Mouse (Mus musculus) bone marrow, adult 2 months (tissue): ENCODE results near the gene Ost4. TPM values are rescaled to one million over a fixed set of nuclear protein-coding genes. Genes with fewer than 3 reads are reported as not detected.

ENCODE experiments used
- H3K27ac ChIP-seq: fragments of 200-500 bp; 2 replicates; pipeline ENCODE4 v1.5.1; 2012; ENCODE audit warnings: low read depth, mild to moderate bottlenecking, control low read depth, inconsistent platforms, low read length; ENCODE audit not compliant: control insufficient read depth, poor library complexity, insufficient read depth
- H3K4me1 ChIP-seq: fragments of 200-500 bp; 2 replicates; pipeline ENCODE4 v1.6.1; 2011; ENCODE audit warnings: low read length; ENCODE audit not compliant: control insufficient read depth, insufficient read depth
- H3K4me3 ChIP-seq: fragments of 200-500 bp; replicated peaks from 2 replicates; pipeline ENCODE3; 2011; ENCODE audit warnings: mild to moderate bottlenecking, low read depth, low read length, control low read depth; ENCODE audit not compliant: control insufficient read depth
- CTCF ChIP-seq: fragments of 200-500 bp; IDR thresholded peaks from 2 replicates; pipeline ENCODE4 v1.5.1; 2011; ENCODE audit warnings: low read length, control low read depth; ENCODE audit not compliant: control insufficient read depth, insufficient read depth
- POLR2A ChIP-seq: fragments of 200-500 bp; IDR thresholded peaks from 2 replicates; pipeline ENCODE4 v1.6.1; 2011; ENCODE audit warnings: low read depth, mild to moderate bottlenecking, control low read depth, low read length, borderline replicate concordance; ENCODE audit not compliant: control insufficient read depth
- WGBS: fragments of 180-500 bp; shearing (Covaris S2); methylation state at CpG from one replicate; pipeline ENCODE4 v1.1.7; 2018; 5-methylcytosine and 5-hydroxymethylcytosine counted together
- polyA plus RNA-seq: library from polyadenylated mRNA; stranded (reverse); fragments of >200 nt; gene quantifications from 2 replicates; pipeline ENCODE4 v1.2.4, GENCODE M21; 2011; ENCODE audit warnings: low replicate concordance; ENCODE audit not compliant: missing spikeins, insufficient read depth, insufficient read length

Ost4 gene
- polyA plus RNA-seq, 1 experiment = 148 TPM

DNA sequence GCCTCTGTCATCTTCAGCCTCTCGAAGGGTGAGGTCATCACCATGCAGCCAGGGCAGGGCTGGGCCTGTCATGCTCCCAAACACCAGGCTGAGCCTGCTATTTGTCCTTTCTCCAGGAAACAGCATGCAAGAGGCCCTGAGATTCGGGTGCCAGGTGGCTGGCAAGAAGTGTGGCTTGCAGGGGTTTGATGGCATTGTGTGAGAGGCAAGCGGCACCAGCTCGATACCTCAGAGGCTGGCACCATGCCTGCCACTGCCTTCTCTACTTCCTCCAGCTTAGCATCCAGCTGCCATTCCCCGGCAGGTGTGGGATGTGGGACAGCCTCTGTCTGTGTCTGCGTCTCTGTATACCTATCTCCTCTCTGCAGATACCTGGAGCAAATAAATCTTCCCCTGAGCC is 23.3 kb upstream of the Ost4 start:
- H3K27ac ChIP-seq = no peak overlapping the region
- WGBS = 85% methylated on average over 6 of the region's 6 CpGs

GRCm38 (mm10) chr5:30930121-30930520 is 22.5 kb upstream of the Ost4 start:
- 66% methylated on average over 4 of the region's 4 CpGs for WGBS
- H3K4me1 ChIP-seq = no peaks in the 10 kb centered on the region
- no peak overlapping the region for H3K4me3 ChIP-seq
- no peak for TF ChIP-seq POLR2A
- TF ChIP-seq CTCF = peak; percentile 62; the same call in 1 of the 2 replicates
- H3K27ac ChIP-seq = no peak overlapping the region

More for the DNA sequence above, 23.3 kb upstream of the Ost4 start:
- H3K4me3 ChIP-seq = no peak overlapping the region
- TF ChIP-seq CTCF = no peak
- TF ChIP-seq POLR2A = no peak
- H3K4me1 ChIP-seq = no peaks in the 10 kb centered on the region

GRCm38 (mm10) chr5:30927945-30928529 is 20.4 kb upstream of the Ost4 start:
- 58% methylated on average over 7 of the region's 7 CpGs for WGBS
- TF ChIP-seq CTCF (no peak), POLR2A (no peak)
- Histone ChIP-seq H3K27ac (no peak overlapping the region), H3K4me1 (no peaks in the 10 kb centered on the region), H3K4me3 (no peak overlapping the region)

DNA sequence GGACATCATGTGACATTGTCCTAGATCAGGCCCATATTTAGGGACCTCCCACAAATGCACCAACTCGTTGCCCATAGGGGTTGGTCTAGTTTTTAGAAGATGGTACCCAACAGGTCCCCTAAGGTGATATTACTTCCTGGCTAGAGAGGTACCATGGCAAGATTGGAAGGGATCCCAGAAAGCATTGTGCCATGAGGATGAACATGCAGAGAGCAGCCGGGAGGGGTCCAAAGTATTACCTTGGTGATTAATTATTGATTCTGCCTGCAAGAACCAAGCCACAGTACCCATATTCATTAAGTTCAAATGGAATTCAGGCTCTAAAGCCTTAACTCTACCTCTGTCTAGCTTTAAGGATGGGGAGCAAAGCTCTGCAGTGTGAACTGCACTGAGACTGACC is 18.5 kb upstream of the Ost4 start:
- no peaks in the 10 kb centered on the region; the same call in 1 of the 2 replicates for H3K4me1 ChIP-seq

DNA sequence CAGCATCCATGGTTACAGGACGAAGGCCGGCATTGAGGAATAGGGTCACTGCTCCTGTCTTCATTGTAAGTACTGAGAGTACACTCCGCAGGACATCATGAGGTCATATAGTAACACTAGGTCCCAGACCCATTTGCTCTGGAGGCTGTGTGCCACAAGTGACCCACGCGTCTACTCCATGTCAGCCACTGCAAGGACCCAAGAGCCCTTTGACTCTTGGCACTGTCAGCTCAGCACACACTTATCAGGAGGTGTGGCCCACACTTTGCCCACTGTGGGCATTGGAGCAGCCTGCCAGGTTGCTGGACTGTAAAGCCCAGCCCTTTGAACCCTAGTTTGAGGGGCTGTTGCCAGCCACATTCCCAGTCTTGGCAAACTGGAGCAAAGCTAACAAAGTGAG is 17.6 kb upstream of the Ost4 start:
- no peak overlapping the region for H3K4me3 ChIP-seq
- 94% methylated on average over 5 of the region's 5 CpGs for WGBS
- no peak for TF ChIP-seq CTCF
- no peak for TF ChIP-seq POLR2A
- H3K4me1 ChIP-seq = no peaks in the 10 kb centered on the region; the same call in 1 of the 2 replicates
- no peak overlapping the region for H3K27ac ChIP-seq

More for the DNA sequence above, 18.5 kb upstream of the Ost4 start:
- Histone ChIP-seq H3K4me3 (no peak overlapping the region), H3K27ac (no peak overlapping the region)
- TF ChIP-seq CTCF (no peak), POLR2A (no peak)
- WGBS = 82% methylated on average over 2 of the region's 2 CpGs

GRCm38 (mm10) chr5:30924614-30925013 is 17.0 kb upstream of the Ost4 start:
- H3K4me1 ChIP-seq = no peaks in the 10 kb centered on the region; the same call in 1 of the 2 replicates
- H3K27ac ChIP-seq = no peak overlapping the region
- H3K4me3 ChIP-seq = no peak overlapping the region
- TF ChIP-seq CTCF = no peak
- TF ChIP-seq POLR2A = no peak
- WGBS = 89% methylated on average over 8 of the region's 8 CpGs

DNA sequence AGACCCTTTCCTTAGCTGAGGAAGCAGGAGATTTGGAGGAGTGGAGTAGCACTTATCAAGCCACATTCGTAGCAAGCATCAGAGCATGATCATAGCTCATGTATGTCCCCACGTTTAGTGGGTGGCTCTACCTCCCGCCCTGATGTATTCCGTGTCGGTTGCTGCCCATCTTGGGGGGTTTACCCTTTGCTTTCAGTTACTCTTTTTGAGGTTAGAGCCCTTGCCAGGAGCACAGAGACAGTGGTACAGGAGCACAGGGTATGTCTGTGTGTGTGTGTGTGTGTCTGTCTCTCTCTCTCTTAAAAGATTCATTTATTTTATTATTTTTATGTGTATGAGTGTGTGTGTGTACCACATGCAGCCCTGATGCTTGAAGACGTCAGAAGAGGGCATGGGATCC is 15.5 kb upstream of the Ost4 start:
- WGBS = 65% methylated on average over 6 of the region's 6 CpGs
- no peak for TF ChIP-seq CTCF
- TF ChIP-seq POLR2A = no peak
- Histone ChIP-seq H3K27ac (no peak overlapping the region), H3K4me1 (no peaks in the 10 kb centered on the region; the same call in 1 of the 2 replicates), H3K4me3 (no peak overlapping the region)

- 59% methylated on average over 10 of the region's 10 CpGs for WGBS
- H3K27ac ChIP-seq = no peak overlapping the region
Measured at GRCm38 (mm10) chr5:30922581-30923041, 15.0 kb upstream of the Ost4 start.

More at GRCm38 (mm10) chr5:30922581-30923041, 15.0 kb upstream of the Ost4 start:
- H3K4me1 ChIP-seq = no peaks in the 10 kb centered on the region; the same call in 1 of the 2 replicates
- H3K4me3 ChIP-seq = no peak overlapping the region
- TF ChIP-seq POLR2A = no peak
- no peak for TF ChIP-seq CTCF
